Mouse (Mus musculus) hindlimb bud, embryonic 11.5 days (tissue): ENCODE data around the gene Snx6.
"Not testable (repeated sequence)": the region's sequence is repeated elsewhere in the genome, so short reads cannot be mapped to it uniquely, and the experiment has no call there.

ENCODE experiments used
- DNase-seq: peaks from one replicate; pipeline ENCODE4 v3.0.0-alpha.2; 2012; ENCODE audit warnings: low read depth, low spot score; ENCODE audit errors: extremely low spot score

The Snx6 gene

DNA sequence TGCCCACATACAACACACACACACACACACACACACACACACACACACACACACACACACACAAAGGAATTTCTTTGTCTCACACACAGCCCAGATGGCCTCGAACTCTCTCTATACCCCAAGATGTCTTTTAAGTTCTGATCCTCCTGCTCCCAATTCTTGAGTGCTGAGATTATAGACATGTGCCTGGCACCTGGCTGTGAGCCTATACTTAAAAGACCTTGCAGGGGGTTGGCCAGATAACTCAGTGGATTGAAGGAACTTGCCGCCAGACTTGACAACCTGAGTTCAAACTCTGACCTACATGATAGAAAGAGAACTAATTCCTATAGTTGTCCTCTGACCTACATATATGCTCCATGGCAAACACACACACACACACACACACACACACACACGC is 8.0 kb upstream of the Snx6 start:
- no peak for DNase-seq

DNA sequence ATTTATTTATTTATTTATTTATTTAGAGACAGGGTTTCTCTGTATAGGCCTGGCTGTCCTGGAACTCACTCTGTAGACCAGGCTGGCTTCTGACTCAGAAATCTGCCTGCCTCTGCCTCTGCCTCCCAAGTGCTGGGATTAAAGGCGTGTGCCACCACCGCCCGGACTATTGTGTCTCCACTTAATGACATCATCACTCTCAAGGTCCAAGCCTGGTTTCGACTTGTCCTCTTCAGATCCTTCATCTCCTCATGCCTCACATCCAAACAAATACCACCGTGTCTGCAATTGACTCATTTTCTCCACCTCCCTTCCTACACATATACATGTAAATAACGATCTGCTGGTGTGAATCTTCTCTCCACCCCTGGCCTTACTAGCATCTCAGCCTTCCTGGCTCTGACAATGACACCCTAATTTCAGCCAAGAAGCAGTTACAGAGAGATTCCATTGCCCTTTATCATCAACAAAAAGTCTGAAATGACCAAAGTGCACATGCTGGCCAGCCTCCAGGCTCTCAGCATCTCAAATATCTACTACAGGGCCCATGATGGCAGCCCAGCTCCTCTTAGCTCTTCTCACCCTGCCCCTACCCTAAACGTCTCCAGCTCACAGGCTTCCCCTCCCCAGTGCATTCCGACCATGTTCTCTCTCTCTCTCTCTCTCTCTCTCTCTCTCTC is 1.2 kb upstream of the Snx6 start:
- DNase-seq = no peak

DNA sequence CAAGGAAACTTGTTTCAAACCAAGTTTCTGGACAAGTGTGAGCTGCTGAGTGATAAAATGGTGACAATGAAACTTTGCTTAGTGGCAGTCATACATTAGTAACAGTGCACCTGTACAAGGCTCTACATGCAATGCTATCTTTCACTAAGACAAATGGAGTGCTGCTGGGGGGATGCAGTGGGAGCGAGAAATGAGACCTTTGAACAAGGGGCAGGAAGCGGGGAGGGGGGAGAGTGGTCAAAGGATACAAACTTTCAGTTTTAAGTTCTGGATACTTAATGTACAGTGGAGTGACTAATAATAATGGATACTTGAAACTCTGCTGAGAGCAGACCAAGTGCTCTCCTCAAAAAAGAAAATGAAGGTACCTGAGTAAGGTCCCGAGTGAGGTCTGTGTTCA is 1.1 kb downstream of the Snx6 start:
- no peak for DNase-seq

DNA sequence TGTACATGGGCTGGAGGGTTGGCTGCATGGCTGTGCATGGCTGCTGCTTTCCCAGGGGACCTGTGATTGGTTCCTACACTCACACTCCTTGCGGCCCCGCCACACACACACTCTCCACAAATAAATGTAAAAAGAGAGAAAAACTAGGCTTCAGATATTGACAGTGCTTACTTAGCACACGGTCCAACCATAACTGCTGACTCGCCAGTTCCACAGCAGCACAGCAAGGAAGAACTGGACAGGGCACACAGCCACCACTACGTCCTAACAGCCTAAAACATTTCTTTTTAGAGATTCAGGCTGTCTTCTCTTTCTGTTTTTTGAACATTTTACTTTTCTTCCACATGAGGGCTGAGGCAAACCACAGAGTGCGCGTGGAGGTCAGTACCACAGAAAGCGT is 4.0 kb downstream of the Snx6 start:
- no peak for DNase-seq

DNA sequence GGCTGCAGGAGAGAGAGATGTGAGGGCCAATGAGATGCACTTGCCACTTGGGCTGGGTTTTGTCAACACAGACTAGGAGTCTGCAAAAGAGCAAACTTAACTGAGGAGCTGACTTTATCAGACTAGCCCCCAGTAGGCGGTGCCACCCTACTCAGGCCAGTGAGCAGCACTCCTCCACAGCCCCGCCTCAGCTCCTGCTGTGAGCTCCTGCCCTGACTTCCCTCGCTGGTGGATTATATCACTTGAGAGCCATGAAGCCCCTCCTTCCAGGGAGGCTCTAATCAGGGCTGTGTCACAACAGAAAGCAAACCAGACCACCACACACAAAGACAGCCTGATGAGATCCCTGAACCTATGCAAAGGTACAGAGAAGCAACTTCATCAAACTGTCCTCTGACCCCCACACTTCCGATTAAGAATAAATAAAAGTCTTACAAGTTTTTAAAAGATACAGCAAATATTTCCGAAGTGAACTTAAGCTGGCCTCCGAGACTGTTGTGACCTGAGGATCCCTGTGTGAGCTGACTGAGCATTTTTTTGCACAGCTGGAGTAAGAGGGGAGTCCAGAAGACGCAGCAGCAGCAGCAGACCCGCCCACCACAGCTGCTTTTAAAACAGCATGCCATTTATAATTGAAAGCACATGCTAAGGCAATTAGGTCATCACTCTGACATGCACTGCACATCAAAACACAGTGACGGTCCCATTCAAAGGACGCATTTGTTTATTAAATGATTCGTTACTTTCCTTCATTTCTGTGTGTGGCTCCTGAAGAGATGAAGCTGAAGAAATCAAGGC is 6.0 kb downstream of the Snx6 start:
- peak; percentile 47 for DNase-seq

DNA sequence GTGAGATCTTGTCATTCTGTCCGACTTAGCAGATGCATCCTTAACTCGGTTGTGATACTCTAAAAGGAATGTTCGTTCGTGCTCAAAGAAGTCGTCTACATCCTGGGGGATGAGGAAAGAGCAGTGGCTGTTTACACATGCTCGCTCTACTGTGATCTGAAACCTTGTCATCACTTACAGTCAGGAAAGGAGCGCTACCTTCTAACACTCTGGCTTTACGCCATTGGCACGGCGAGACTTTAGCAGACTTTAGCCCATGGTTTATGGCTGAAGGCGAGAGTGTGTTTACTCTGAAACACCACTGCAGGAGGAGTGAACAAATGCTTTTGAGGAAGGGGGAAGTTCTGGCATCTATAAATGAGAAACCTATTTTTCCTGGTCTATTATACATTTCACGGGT is 31.9 kb downstream of the Snx6 start:
- no peak for DNase-seq

DNA sequence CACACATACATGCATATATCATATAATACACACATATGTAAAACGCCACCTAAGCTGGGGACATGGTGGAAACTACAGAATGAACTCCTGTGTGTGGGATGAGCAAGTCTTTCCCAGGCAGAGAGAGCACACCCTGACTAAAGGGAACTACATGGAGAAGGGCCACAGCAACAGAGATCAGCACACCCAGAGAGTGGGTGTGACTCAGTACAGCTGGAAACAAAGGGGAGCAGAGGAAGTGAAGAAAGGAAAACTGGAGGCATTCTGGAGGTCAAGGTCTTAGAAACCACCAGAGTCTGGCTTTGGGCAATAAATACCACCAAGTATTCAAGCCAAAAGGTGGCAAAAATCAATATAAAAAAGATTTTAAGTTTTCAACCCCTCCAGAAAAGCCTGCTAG is 34.8 kb downstream of the Snx6 start:
- DNase-seq = no peak

DNA sequence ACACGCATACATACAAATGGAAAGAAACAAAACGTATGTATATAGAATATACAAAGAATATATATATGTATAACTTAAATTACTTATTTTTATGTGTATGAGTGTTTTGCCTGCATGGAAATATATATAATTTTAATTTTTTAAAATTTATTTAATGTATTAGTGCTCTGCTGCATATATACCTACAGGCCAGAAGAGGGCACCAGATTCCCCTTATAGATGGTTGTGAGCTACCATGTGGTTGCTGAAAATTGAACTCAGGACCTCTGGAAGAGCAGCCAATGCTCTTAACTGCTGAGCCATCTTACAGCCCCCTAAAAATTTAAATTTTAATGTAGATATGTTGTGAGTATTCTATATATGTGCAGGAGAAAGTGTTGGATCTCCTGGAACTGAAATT is 36.7 kb downstream of the Snx6 start:
- DNase-seq = no peak

DNA sequence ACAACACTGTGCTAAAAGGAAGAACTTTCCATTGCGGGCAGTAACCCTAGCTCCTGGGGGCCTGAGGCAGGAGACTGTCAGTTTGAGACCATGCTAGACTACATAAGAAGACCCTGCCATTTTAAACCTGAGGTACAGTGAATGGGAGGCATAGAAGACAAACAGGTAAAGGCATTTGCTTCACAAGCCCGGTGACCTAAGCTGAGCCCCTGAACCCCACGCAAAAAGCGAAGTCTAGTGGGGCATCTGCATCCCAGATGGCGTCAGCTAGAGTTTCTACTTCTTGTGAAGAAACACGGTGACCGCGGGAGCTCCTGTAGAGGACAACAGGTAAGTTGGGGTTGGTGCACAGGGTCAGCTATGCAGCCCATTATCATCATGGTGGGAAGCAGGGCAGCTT is 46.9 kb downstream of the Snx6 start:
- DNase-seq = no peak

DNA sequence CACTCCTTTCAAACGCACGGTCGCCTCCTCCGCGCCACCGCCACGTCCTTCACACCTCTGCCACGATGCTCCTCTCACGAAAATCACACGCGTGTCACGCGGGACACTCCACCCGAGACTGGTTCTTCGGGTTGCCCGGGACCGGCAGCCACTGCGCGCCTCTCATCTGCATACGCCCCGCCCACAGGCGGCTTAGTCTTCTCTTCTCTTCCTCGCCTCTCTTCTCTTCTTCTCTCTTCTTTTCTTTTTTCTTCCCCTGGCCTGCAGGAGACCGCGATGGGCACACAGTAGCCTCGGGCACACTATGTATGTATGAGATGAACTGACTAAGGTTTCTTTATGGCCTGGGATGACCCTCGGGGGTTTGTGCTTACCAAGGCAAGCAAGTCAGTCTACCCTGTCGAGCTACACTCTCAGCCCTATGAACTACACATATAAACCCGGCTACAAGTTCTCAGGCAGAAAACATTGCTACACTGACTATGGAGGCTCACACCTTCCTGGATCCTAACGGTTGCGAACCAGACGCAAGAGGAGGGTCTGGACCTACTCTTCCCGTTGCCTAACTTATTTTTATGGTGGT is 56.8 kb downstream of the Snx6 start:
- DNase-seq = not testable (repeated sequence)

DNA sequence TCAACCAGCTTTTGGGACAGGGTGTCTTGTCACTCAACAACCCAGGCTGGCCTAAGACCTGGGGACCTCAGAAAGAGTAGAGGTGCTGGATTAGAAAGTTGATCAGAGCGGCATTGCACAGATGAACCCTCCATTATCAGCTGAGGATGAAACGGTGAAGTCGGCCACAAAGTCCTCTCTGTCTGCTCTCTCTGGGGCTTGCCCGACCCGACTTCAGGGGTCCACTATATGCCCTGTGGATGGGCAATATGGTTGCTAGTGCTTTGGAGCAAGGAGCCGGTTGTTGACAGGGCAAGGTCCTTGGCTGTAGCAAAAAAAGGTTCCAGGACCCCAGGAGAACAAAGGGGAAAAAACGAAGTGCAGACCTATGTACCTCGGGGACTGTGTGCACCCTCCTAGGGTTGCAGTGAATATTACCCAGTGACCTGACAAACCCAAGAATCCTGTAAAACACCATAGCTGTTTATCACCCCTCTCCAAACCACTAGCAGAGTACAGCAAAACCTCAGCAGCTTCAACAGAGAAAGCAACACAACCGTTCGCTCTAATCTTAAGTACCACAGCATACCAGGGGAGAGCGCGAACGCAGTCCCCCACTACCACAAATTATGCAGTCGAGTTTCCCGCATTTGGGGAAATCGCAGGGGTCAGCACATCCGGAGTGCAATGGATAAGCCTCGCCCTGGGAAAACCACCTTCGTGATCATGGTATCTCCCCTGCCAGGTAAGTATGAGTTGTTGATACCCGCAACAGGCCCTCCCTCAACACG is 57.4 kb downstream of the Snx6 start:
- not testable (repeated sequence) for DNase-seq

DNA sequence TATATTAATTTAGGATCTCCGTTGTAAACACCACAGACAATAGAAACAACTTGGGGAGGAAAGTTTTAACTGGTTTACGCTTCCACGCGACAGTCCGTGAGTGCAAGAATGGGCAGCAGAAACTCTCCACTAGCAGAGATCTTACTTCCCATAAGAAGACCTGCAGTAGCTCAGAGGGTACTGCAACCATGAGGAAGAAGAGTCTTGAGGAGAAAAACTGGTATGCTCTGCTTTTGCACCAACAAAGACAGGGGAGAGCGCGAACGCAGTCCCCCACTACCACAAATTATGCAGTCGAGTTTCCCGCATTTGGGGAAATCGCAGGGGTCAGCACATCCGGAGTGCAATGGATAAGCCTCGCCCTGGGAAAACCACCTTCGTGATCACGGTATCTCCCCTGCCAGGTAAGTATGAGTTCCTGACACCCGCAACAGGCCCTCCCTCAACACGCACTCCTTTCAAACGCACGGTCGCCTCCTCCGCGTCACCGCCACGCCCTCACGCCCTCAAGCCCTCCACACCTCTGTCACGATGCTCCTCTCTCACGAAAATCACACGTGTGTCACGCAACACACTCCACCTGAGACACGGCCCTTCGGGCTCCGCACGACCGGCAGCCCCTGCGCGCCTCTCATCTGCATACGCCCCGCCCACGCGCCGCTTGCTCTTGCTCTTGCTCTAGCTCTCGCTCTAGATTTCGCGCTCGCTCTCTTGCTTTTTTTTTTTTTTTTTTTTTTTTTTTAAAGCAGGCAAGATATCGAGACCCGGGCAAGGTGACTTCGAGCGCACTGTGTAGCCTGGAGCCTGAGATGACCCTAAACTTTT is 61.0 kb downstream of the Snx6 start:
- not testable (repeated sequence) for DNase-seq

DNA sequence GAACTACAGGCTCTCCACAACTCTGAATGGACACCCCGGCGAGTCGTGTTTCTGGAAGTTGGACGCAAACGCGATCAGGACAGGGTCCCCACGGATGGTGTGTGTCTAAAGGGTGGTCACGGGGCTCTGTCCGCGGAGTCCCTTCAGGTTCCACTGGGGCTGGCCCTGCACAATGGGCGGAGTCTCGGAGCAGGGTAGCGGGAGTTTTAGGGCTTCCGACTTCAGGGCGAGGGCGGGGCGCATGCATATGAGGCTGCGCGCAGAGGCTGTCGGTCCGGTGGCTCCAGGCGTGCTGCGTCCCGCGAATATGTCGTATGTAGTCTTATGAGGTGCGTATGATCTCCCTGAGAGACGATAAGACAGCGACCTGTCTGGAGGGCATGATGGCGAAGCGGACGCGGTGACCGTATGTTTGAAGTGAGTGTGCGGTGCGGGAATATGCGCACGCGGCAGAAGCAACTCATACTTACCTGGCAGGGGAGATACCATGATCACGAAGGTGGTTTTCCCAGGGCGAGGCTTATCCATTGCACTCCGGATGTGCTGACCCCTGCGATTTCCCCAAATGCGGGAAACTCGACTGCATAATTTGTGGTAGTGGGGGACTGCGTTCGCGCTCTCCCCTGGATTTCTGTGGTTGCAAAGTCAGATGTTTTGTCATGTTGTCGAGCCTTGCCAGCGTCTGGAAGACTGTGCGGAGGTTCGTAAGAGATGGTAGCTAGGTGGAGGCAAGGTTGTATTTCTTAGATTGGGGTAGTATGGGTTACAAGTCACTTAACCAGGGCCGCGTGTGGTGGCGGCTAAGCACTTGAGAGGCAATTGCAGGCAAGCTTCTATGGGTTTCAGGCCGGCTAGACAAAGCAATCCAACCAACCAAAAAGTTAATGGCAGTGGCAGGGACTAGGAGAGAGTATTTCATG is 66.1 kb downstream of the Snx6 start:
- not testable (repeated sequence) for DNase-seq

DNA sequence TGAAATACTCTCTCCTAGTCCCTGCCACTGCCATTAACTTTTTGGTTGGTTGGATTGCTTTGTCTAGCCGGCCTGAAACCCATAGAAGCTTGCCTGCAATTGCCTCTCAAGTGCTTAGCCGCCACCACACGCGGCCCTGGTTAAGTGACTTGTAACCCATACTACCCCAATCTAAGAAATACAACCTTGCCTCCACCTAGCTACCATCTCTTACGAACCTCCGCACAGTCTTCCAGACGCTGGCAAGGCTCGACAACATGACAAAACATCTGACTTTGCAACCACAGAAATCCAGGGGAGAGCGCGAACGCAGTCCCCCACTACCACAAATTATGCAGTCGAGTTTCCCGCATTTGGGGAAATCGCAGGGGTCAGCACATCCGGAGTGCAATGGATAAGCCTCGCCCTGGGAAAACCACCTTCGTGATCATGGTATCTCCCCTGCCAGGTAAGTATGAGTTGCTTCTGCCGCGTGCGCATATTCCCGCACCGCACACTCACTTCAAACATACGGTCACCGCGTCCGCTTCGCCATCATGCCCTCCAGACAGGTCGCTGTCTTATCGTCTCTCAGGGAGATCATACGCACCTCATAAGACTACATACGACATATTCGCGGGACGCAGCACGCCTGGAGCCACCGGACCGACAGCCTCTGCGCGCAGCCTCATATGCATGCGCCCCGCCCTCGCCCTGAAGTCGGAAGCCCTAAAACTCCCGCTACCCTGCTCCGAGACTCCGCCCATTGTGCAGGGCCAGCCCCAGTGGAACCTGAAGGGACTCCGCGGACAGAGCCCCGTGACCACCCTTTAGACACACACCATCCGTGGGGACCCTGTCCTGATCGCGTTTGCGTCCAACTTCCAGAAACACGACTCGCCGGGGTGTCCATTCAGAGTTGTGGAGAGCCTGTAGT is 76.4 kb downstream of the Snx6 start:
- not testable (repeated sequence) for DNase-seq

DNA sequence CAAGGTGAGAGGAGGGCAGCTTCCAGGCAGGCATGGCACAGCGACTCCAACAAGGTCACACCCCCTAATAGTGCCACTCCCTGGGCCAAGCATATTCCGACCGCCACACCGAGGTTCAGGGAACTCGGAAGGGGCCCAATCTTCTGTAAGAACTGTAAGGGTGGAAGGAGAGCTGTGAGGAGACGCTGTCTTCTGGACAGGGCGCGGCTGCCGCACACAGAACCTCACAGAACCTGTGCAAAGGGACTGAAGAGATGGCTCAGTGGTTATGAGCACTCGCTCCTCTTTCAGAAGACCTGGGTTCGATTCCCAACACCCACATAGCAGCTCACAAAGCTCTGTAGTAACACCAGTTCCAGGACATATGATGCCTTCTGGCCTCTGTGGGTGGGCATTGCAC is 78.0 kb downstream of the Snx6 start:
- DNase-seq = not testable (repeated sequence)

DNA sequence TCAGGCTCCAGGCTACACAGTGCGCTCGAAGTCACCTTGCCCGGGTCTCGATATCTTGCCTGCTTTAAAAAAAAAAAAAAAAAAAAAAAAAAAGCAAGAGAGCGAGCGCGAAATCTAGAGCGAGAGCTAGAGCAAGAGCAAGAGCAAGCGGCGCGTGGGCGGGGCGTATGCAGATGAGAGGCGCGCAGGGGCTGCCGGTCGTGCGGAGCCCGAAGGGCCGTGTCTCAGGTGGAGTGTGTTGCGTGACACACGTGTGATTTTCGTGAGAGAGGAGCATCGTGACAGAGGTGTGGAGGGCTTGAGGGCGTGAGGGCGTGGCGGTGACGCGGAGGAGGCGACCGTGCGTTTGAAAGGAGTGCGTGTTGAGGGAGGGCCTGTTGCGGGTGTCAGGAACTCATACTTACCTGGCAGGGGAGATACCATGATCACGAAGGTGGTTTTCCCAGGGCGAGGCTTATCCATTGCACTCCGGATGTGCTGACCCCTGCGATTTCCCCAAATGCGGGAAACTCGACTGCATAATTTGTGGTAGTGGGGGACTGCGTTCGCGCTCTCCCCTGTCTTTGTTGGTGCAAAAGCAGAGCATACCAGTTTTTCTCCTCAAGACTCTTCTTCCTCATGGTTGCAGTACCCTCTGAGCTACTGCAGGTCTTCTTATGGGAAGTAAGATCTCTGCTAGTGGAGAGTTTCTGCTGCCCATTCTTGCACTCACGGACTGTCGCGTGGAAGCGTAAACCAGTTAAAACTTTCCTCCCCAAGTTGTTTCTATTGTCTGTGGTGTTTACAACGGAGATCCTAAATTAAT is 81.5 kb downstream of the Snx6 start:
- DNase-seq = not testable (repeated sequence)

DNA sequence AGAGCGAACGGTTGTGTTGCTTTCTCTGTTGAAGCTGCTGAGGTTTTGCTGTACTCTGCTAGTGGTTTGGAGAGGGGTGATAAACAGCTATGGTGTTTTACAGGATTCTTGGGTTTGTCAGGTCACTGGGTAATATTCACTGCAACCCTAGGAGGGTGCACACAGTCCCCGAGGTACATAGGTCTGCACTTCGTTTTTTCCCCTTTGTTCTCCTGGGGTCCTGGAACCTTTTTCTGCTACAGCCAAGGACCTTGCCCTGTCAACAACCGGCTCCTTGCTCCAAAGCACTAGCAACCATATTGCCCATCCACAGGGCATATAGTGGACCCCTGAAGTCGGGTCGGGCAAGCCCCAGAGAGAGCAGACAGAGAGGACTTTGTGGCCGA is 85.0 kb downstream of the Snx6 start:
- not testable (repeated sequence) for DNase-seq
